ENCODE assay signal across 11 mouse cellular contexts in the genomic region with DNA sequence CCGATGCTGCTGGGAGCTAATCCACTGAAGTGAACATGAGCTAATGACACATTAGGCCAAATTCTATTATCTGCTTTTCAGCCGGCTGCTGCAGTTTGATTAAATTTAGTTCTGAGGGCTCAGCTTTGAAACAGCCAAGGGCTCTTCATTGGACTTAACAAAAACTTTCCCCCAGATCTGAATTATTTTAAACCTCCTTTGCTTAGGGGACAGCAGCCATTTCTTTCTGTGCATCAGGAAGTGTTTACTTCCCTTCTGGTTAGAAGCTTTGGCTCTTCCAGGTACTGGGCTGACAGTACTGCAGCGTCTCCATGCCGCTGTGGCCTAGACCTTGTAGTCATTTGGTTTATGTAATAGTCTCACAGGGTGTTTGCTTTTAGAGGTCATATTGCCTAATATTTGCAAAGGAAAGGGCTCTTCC.
DNase-seq lines count a peak whose midpoint lies in the region; ATAC-seq and TF ChIP-seq lines count a peak whose summit lies in the region.
"Had no signal": no experiment of that assay in that cellular context is flagged by ENCODE, and none has a peak within 500 bp of the region (broad histone marks: within the 10 kb centered on the region; RNA-seq: fewer than 3 reads in every experiment).

No protein-coding gene starts in this region.

- H3K4me1 ChIP-seq in heart, embryonic 13.5 days = peaks cover 57% of the 10 kb centered on the region
- H3K4me1 ChIP-seq in heart, embryonic 12.5 days (replicated peaks) = peaks cover 43% of the 10 kb centered on the region
- peaks cover 47% of the 10 kb centered on the region for H3K4me1 ChIP-seq in midbrain, embryonic 10.5 days
- H3K4me1 ChIP-seq in midbrain, postnatal 0 days (ENCODE audit: insufficient read depth, low read length) = peaks cover 8% of the 10 kb centered on the region; the same call in 1 of the 2 replicates
- H3K4me1 ChIP-seq in limb, embryonic 13.5 days = peaks cover 48% of the 10 kb centered on the region
- H3K4me1 ChIP-seq in stomach, postnatal 0 days (replicated peaks; ENCODE audit: control insufficient read depth, insufficient read depth) = peaks cover 9% of the 10 kb centered on the region

- H3K9me3 ChIP-seq in heart, embryonic 13.5 days = no peaks in the 10 kb centered on the region
- no peaks in the 10 kb centered on the region for H3K9me3 ChIP-seq in heart, embryonic 12.5 days (replicated peaks)
- H3K9me3 ChIP-seq in midbrain, embryonic 10.5 days (replicated peaks) = 0 out of 2 replicates have a peak, but pooled peaks cover 6% of the 10 kb centered on the region
- H3K9me3 ChIP-seq in midbrain, postnatal 0 days (ENCODE audit: low read length) = no peaks in the 10 kb centered on the region
- no peaks in the 10 kb centered on the region for H3K9me3 ChIP-seq in limb, embryonic 13.5 days
- no peaks in the 10 kb centered on the region for H3K9me3 ChIP-seq in stomach, postnatal 0 days (ENCODE audit: control insufficient read depth, low read length)

- H3K36me3 ChIP-seq in heart, embryonic 13.5 days = no peaks in the 10 kb centered on the region
- no peaks in the 10 kb centered on the region for H3K36me3 ChIP-seq in heart, embryonic 12.5 days
- no peaks in the 10 kb centered on the region for H3K36me3 ChIP-seq in midbrain, embryonic 10.5 days
- H3K36me3 ChIP-seq in midbrain, postnatal 0 days (ENCODE audit: insufficient read depth, low read length) = no peaks in the 10 kb centered on the region
- no peaks in the 10 kb centered on the region for H3K36me3 ChIP-seq in limb, embryonic 13.5 days
- no peaks in the 10 kb centered on the region for H3K36me3 ChIP-seq in stomach, postnatal 0 days (ENCODE audit: control insufficient read depth, insufficient read depth, low read length)

- no peak overlapping the region for H3K4me2 ChIP-seq in heart, embryonic 13.5 days
- no peak overlapping the region for H3K4me2 ChIP-seq in heart, embryonic 12.5 days
- no peak overlapping the region for H3K4me2 ChIP-seq in midbrain, postnatal 0 days (ENCODE audit: low read depth, low read length, poor library complexity, severe bottlenecking)
- H3K4me2 ChIP-seq in limb, embryonic 13.5 days (replicated peaks) = no peak overlapping the region
- H3K4me2 ChIP-seq in stomach, postnatal 0 days (replicated peaks; ENCODE audit: low read depth) = no peak overlapping the region

- TF ChIP-seq EP300 in stomach, postnatal 0 days (optimal IDR thresholded peaks at IDR 0.05) = no peak

- H3K9ac ChIP-seq in heart, embryonic 13.5 days = no peak overlapping the region
- no peak overlapping the region for H3K9ac ChIP-seq in heart, embryonic 12.5 days
- H3K9ac ChIP-seq in midbrain, postnatal 0 days (replicated peaks; ENCODE audit: low read length, poor library complexity, severe bottlenecking) = no peak overlapping the region
- no peak overlapping the region for H3K9ac ChIP-seq in limb, embryonic 13.5 days
- H3K9ac ChIP-seq in stomach, postnatal 0 days (ENCODE audit: low read length) = no peak overlapping the region

- 46% methylated on average over 4 of the region's 4 CpGs for WGBS in heart, embryonic 13.5 days
- WGBS in heart, embryonic 12.5 days = 49% methylated on average over 4 of the region's 4 CpGs
- 35% methylated on average over 4 of the region's 4 CpGs for WGBS in midbrain, embryonic 10.5 days
- 36% methylated on average over 4 of the region's 4 CpGs for WGBS in midbrain, postnatal 0 days
- 81% methylated on average over 4 of the region's 4 CpGs for WGBS in limb, embryonic 13.5 days
- WGBS in stomach, postnatal 0 days = 29% methylated on average over 4 of the region's 4 CpGs

- H3K27me3 ChIP-seq in heart, embryonic 13.5 days (replicated peaks) = no peaks in the 10 kb centered on the region
- H3K27me3 ChIP-seq in heart, embryonic 12.5 days (replicated peaks) = no peaks in the 10 kb centered on the region
- no peaks in the 10 kb centered on the region for H3K27me3 ChIP-seq in midbrain, embryonic 10.5 days (ENCODE audit: low read depth, poor library complexity, severe bottlenecking)
- H3K27me3 ChIP-seq in midbrain, postnatal 0 days (ENCODE audit: insufficient read depth, low read length) = no peaks in the 10 kb centered on the region
- no peaks in the 10 kb centered on the region for H3K27me3 ChIP-seq in limb, embryonic 13.5 days
- H3K27me3 ChIP-seq in stomach, postnatal 0 days (ENCODE audit: control insufficient read depth, insufficient read depth, low read length) = no peaks in the 10 kb centered on the region

- TF ChIP-seq CTCF in midbrain, postnatal 0 days (IDR thresholded peaks at IDR 0.05) = no peak
- TF ChIP-seq CTCF in stomach, postnatal 0 days (IDR thresholded peaks at IDR 0.05; ENCODE audit: low read depth) = no peak

- no peak overlapping the region for H3K4me3 ChIP-seq in heart, embryonic 13.5 days
- no peak overlapping the region for H3K4me3 ChIP-seq in heart, embryonic 12.5 days
- H3K4me3 ChIP-seq in midbrain, embryonic 10.5 days = no peak overlapping the region
- H3K4me3 ChIP-seq in midbrain, postnatal 0 days (ENCODE audit: low read depth, low read length) = no peak overlapping the region
- H3K4me3 ChIP-seq in limb, embryonic 13.5 days = no peak overlapping the region
- H3K4me3 ChIP-seq in stomach, postnatal 0 days (ENCODE audit: low read depth, low read length) = no peak overlapping the region

- DNase-seq in midbrain, embryonic 10.5 days (ENCODE audit: low spot score) = peak; percentile 40
- DNase-seq in midbrain, postnatal 0 days (ENCODE audit: low spot score) = no peak
- no peak for DNase-seq in stomach, postnatal 0 days (ENCODE audit: low spot score)
- no peak for DNase-seq in thymus, postnatal 10 days (ENCODE audit: low spot score in 2 of 2)
- no peak for DNase-seq in cerebellum, postnatal 14 days
- DNase-seq: cerebellum, adult 18-20 months; thymus, postnatal 36 days had no signal

- no peak for ATAC-seq in heart, embryonic 13.5 days (ENCODE audit: extremely low read depth, insufficient number of reproducible peaks, low FRiP score, low TSS enrichment)
- ATAC-seq in heart, embryonic 12.5 days (ENCODE audit: insufficient number of reproducible peaks, low FRiP score) = no peak
- ATAC-seq in midbrain, postnatal 0 days (ENCODE audit: low FRiP score) = no peak
- no peak for ATAC-seq in limb, embryonic 13.5 days (ENCODE audit: low FRiP score, low read depth)
- no peak for ATAC-seq in stomach, postnatal 0 days (ENCODE audit: low FRiP score, low TSS enrichment)
- ATAC-seq: forebrain, embryonic 16.5 days had no signal

- peak overlapping the region; percentile 43 for H3K27ac ChIP-seq in heart, embryonic 13.5 days (replicated peaks)
- no peak overlapping the region for H3K27ac ChIP-seq in heart, embryonic 12.5 days (ENCODE audit: poor library complexity, severe bottlenecking)
- H3K27ac ChIP-seq in midbrain, embryonic 10.5 days (replicated peaks) = peak overlapping the region; percentile 88
- H3K27ac ChIP-seq in midbrain, postnatal 0 days (ENCODE audit: low read depth, low read length) = no peak overlapping the region
- peak overlapping the region; percentile 39; the same call in 1 of the 2 replicates for H3K27ac ChIP-seq in limb, embryonic 13.5 days
- H3K27ac ChIP-seq in stomach, postnatal 0 days (replicated peaks) = peak overlapping the region; percentile 73

Comparison
In these comparisons a context has a peak if more than half of its experiments do, and no peak if none do; other contexts are left out.
1. H3K27ac ChIP-seq: peak in heart, embryonic 13.5 days (single experiment), midbrain, embryonic 10.5 days (single experiment), limb, embryonic 13.5 days (single experiment) and stomach, postnatal 0 days (single experiment); none in heart, embryonic 12.5 days (single experiment) and midbrain, postnatal 0 days (single experiment).